Mouse (Mus musculus) left cerebral cortex, postnatal 36 days (tissue): Measurements from ENCODE around the gene Piga. TPM values are rescaled to one million over a fixed set of nuclear protein-coding genes. Genes with fewer than 3 reads are reported as not detected.
A peak's percentile ranks its signal among the peaks of the same experiment; 100 is the strongest.

Experiments
- DNase-seq, 2 experiments: peaks; one replicate each; pipeline ENCODE4 v3.0.0; 2021 to 2022; ENCODE audit warnings: low spot score in 2 of 2, mixed read lengths in 1 of 2
- intact Hi-C: fragments of 180-260 bp; cut with DNase I; formaldehyde crosslinking; loops from one replicate; pipeline ENCODE4 v1.15.1; 2025
- total RNA-seq, 2 experiments: library from RNA; stranded (reverse); gene quantifications; 2 replicates each; pipeline ENCODE4 v1.2.3; 2021

Piga gene
- 1 to 10 TPM; 5.8 to 7.2 TPM for total RNA-seq

GRCm38 (mm10) chrX:164419471-164419939 is at the start of gene Piga:
TSS of gene Piga (plus strand) at chrX:164419787.
- intact Hi-C loops = no loop called here
- DNase-seq = peak; percentile 89 to 90

DNA sequence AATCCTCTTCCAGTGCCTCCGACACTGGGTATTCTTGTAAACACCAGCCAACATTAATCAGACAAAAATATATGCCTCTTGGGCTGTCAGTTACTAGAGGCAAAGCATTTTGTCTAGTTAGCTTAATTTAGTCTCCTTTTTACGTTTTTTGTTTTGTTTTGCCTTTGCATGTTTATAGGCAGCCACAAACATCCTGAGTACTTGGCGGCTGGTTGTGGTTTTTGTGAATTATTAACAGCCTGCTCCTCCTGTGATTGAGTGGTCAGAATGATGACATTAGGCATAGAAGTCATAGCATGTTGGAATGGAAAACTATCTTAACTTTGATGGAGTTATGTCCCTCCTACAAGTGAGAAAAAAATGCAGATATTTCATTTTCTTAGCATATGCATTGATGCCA is 49.0 kb upstream of the Piga start:
- intact Hi-C loops = no loop called here
- no peak for DNase-seq

DNA sequence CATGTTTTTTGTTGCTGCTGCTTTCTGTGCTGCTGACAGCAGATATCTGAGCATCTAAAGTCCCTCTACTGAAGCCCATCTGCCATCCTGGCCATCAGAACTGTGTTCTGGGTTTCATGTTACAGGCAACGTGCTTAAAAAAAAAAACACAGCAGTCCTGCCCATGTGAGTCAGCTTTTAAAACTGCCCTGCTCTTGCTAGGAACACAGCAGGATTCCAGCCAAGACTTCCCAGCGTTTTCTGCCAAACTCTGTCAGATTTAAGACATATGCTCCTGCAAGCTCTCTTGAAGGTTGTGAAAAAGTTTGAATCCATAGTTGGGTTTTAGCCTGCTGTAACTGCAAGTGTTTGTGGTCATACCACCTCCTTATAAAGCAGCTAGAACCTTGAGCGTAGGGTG is 46.5 kb upstream of the Piga start, which contains the start of gene Vegfd:
Vegfd (plus strand) TSS at position 298 of the 400 bp plus-strand sequence.
- intact Hi-C loops = no loop called here
- peak; percentile 34 for DNase-seq

GRCm38 (mm10) chrX:164374586-164374985 is 45.0 kb upstream of the Piga start:
- intact Hi-C loops = no loop called here
- DNase-seq = no peak

GRCm38 (mm10) chrX:164379721-164380120 is 39.9 kb upstream of the Piga start:
- DNase-seq = no peak

GRCm38 (mm10) chrX:164381618-164382408 is 37.8 kb upstream of the Piga start:
- DNase-seq = peak; percentile 50 to 61
- intact Hi-C loops = no loop called here

More at GRCm38 (mm10) chrX:164379721-164380120, 39.9 kb upstream of the Piga start:
- intact Hi-C loops = no loop called here

DNA sequence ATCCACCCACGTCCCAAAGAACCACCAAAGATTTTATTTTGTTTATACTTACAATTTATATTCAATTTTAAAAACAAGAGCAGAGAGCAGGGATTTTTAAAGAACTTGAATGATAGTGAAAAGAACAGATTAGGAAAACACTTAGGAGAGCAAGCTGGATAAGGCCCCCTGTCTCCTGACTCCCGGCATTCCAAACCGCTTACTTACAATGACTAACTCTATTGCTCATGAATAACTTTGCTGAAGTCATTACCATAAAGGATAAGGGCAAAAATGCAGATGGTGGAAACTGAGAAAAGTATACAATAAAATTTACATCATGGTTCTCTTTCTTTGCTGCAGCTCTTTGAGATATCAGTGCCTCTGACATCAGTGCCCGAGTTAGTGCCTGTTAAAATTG is 25.5 kb upstream of the Piga start:
- intact Hi-C loops = loop anchor here (10.0 kb wide), 1 partner anchor 289 kb away; no protein-coding TSS in a partner anchor
- DNase-seq = no peak

DNA sequence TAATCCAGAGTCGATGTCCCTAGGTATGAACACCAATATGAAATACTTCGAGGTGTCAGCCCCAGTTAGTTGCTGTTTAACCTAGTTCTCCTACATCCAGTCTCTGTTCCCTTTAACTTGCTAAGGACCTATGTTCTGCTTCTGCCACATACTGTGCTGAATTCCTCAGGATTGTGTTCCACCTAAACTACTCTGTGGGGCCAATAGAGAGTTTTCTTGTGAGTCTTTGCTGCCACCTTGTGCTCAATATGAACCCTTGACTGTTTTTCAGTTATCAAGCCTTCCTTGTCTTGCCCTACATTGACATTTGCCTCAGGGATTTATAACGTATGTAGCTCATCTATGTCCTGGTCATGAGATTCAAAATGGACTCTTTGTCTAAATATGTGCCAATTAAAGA is 21.1 kb upstream of the Piga start:
- DNase-seq = no peak

GRCm38 (mm10) chrX:164405080-164405649 is 14.4 kb upstream of the Piga start:
- no peak for DNase-seq
- intact Hi-C loops = no loop called here

More for the DNA sequence above, 21.1 kb upstream of the Piga start:
- intact Hi-C loops = loop anchor here (5.0 to 10.0 kb wide), 2 partner anchors 216 to 294 kb away; no protein-coding TSS in a partner anchor

- intact Hi-C loops = no loop called here
- no peak for DNase-seq
These were observed 13.2 kb upstream of the Piga start for GRCm38 (mm10) chrX:164406133-164407022.

DNA sequence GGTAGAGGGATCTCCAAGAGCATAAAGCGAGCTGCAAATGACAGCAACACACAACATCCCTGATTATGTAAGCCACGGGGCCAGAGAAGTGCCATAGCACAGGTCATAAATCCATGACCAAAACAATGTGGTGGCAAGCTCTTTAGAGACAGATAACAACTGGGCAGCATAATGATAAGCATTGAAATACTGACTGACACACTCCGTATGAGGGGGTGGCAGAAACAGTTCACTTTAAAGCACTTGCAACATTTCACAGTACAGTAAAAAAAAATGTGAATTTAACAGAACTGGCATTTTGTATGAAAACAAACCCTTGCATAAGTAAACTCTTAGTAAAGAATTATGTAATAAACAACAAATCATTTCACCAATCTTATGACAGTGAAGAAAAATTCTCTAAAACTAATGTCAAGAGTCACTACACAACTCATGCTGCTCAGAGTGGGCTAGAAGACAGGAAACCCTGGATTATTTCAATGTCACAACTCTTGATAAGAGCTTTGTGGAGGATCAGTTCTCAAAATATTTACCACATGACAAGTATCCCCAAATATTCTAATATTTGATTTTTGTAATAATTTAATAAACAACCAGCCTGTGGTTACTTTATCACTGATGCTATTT is 11.2 kb upstream of the Piga start:
- intact Hi-C loops = no loop called here
- no peak for DNase-seq

- DNase-seq = no peak
- intact Hi-C loops = no loop called here
These were observed 9.0 kb upstream of the Piga start for GRCm38 (mm10) chrX:164410562-164410961.

GRCm38 (mm10) chrX:164416803-164417202 is 2.8 kb upstream of the Piga start:
- intact Hi-C loops = no loop called here
- no peak for DNase-seq

DNA sequence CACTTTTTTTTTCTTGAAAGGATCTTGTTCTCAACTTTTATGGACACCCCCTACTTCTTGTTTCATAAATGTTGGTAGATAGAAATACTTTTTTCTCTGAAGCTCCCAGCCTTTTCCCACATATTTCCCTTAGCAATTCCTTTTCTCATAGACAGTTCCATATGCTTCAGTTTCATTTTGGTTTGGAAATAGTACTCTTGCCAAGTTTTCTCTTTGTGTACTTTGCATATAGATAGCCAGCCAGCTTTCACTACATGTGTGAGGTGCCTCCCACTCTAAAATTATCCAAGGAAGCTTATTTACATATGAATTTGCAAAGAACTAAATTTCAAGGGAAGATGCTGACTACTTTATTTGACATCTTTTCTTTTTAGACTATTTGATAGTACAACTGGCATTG is 1.6 kb upstream of the Piga start:
- intact Hi-C loops = no loop called here
- DNase-seq = no peak

DNA sequence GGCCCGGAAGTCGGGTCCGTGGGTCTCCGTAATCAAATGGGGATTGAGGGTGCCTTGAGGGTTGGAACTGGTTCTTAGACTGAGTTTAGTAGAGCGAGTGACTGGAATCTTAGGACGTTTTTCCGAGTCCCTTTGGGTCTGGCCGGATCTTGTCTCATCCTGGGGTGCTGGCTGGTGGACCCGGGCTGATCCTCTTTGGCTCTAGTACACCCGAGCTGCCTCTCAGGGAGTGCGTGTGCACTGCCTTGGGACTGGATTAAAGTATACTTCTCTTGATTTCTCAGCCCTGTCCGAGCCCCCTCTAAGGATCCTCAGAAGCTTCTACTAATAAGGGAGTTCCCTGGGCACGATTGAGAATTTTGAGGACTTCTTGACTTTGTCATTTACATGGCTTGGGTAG is 368 bp downstream of the Piga start:
- intact Hi-C loops = no loop called here
- no peak for DNase-seq

DNA sequence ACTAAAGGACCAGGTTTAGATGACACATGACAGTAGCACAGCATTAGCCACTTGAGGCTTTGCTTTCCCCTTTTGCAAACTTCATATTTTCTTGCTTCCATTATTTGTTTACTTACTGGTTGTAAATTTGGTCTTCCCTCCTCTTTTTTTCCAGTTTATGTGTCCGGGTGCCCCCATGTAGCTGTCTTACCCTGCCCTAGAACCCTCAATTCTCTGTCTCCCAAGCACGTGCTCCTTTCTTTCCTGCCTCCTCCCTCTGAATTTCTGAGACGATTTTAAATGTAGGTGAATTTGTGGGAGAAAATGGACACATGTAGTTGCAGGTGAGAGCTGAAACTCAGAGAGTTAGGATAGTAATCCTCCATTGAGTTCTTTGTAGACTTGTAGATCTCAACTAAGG is 931 bp downstream of the Piga start:
- DNase-seq = no peak
- intact Hi-C loops = no loop called here

GRCm38 (mm10) chrX:164424821-164425220 is 5.2 kb downstream of the Piga start:
- no peak for DNase-seq
- intact Hi-C loops = no loop called here

DNA sequence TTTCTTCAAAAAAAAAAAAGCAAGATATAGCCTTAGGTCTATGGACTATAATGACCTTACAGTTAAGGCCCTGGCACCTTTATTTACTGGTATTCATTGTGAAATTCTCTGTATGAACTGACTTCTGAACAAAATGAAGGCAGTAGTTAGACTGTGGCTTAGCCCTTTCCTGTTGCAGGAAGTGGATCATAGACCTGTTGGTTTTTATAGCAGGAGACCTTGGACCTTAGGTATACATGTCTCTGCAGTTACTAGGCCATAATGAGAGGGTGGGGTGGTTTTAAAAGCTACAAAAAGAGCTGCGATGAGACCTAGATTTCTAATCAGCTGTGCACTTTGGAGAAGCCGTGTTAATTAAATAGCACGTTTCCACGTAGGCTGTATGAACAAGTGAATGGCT is 7.7 kb downstream of the Piga start:
- intact Hi-C loops = no loop called here
- DNase-seq = no peak

DNA sequence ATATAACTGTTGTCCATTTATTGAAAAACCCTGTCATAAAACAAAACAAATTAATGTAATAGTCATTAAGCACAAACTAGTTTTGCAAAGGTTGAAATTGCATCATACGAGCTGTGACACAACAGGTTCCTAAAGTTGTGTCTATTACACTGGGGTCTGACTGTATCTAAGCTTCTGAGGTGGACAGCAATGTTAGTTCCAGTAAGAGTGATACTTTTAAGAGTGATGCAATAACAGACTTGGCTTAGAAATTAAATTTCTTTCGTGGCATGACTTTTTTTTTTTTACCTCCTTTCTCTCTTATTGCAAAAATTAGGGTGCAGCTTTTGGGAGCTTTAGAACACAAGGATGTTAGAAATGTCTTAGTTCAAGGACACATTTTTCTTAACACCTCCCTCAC is 8.6 kb downstream of the Piga start:
- intact Hi-C loops = no loop called here
- no peak for DNase-seq

- no peak for DNase-seq
These were observed 11.0 kb downstream of the Piga start for GRCm38 (mm10) chrX:164430621-164431020.

More at GRCm38 (mm10) chrX:164430621-164431020, 11.0 kb downstream of the Piga start:
- intact Hi-C loops = no loop called here
